Mouse (Mus musculus): Measurements from ENCODE around the gene Gna15. TPM values are rescaled to one million over a fixed set of nuclear protein-coding genes. Genes with fewer than 3 reads are reported as not detected.
A peak's percentile ranks its signal among the peaks of the same experiment; 100 is the strongest.

Gene Gna15
- polyA plus RNA-seq, 1 experiment from 2014 or later: 1.4 TPM

DNA sequence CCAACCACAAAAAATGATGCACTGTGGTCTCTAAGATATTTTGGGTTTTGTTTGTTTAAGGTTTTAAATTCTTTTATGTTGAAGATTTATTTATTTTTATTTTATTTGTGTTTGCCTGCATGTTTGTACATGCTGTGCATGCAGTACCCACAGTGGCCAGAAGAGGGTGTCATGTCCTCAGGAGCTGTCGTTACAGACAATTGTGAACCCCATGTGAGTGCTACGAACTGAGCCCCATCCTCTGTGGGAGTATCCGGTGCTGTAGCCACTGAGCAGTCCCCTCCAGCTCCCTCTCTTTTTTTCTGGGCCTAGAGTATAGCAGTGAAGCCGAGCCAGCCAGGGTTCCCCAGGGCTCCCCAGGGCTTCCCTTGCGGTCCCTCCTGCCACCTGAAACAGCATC, 29.2 kb upstream of the Gna15 start:
- Histone ChIP-seq H3K27me3 (no peaks in the 10 kb centered on the region), H3K9ac (replicated peaks) (no peak overlapping the region), H3K4me2 (no peak overlapping the region), H3K27ac (no peak overlapping the region), H3K4me1 (replicated peaks) (peaks cover 7% of the 10 kb centered on the region), H3K9me3 (peaks cover 6% of the 10 kb centered on the region; the same call in 1 of the 2 replicates), H3K4me3 (replicated peaks) (no peak overlapping the region), H3K36me3 (no peaks in the 10 kb centered on the region)
- WGBS: 89% methylated on average over 5 of the region's 5 CpGs
- ATAC-seq (ENCODE audit: insufficient number of reproducible peaks, insufficient read depth, low FRiP score, low TSS enrichment, low read depth): no peak

DNA sequence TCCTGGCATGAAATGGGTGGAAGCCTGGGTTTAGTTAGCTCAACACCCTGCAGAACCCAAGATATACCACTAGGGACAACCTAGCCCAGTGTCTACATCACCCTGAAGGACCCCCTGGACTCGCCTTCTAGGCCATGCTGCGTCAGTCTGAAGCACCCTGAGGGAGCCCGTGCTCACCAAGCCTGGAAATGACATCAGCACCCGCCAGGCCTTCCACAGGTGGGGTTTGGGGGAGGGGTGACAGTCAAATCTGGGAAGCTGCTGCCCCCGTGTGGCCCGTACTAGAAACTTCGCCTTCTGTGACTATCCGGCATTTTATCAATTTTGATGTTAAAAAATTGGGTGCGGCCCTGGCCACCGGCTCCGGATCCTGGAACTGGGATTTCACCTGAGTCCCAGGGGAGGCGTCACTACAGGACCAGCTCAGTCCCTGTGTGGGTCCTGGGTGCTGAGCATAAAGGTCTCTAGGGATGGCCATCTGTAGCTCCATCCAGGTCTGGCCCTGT, 27.6 kb upstream of the Gna15 start:
- no peaks in the 10 kb centered on the region for H3K36me3 ChIP-seq
- H3K27ac ChIP-seq: 0 out of 2 replicates have a peak overlapping the region, but pooled peaks have one; percentile 41
- H3K9me3 ChIP-seq: peaks cover 6% of the 10 kb centered on the region; the same call in 1 of the 2 replicates
- 5% methylated on average over 12 of the region's 12 CpGs for WGBS
- peak; percentile 80 for ATAC-seq (ENCODE audit: insufficient number of reproducible peaks, insufficient read depth, low FRiP score, low TSS enrichment, low read depth)
- H3K27me3 ChIP-seq: no peaks in the 10 kb centered on the region
- H3K9ac ChIP-seq (replicated peaks): no peak overlapping the region
- H3K4me3 ChIP-seq (replicated peaks): no peak overlapping the region
- peaks cover 7% of the 10 kb centered on the region for H3K4me1 ChIP-seq (replicated peaks)
- H3K4me2 ChIP-seq: peak overlapping the region; percentile 8; the same call in 1 of the 2 replicates

DNA sequence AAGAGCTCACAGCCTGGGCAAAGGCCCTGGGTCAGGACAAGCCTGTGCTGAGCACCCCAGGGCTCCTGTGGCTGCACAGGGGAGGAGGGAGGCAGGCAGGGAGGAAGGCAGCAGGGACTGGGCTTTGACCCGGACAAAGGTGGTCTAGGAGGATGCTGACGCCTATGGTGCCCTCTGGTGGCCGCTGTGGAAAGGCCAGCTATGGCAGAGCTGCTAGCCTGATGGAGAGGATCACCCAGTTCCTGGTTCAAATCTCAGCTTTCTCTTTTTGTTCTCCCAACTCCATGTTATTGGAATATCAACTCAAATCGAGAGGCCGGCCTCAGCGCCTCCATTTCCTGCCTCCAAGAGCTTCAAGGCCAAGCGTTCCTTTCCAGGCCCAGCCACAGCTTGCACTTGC, 26.2 kb upstream of the Gna15 start:
- H3K4me3 ChIP-seq (replicated peaks): no peak overlapping the region
- 0 out of 2 replicates have a peak, but pooled peaks cover 3% of the 10 kb centered on the region for H3K9me3 ChIP-seq
- H3K4me1 ChIP-seq (replicated peaks): peaks cover 11% of the 10 kb centered on the region
- no peaks in the 10 kb centered on the region for H3K27me3 ChIP-seq
- H3K36me3 ChIP-seq: no peaks in the 10 kb centered on the region
- no peak for ATAC-seq (ENCODE audit: insufficient number of reproducible peaks, insufficient read depth, low FRiP score, low TSS enrichment, low read depth)
- H3K4me2 ChIP-seq: no peak overlapping the region
- 11% methylated on average over 7 of the region's 7 CpGs for WGBS
- no peak overlapping the region for H3K27ac ChIP-seq
- no peak overlapping the region; the same call in 1 of the 2 replicates for H3K9ac ChIP-seq (replicated peaks)

GRCm38 (mm10) chr10:81548944-81549343, 24.9 kb upstream of the Gna15 start:
- no peak for ATAC-seq (ENCODE audit: insufficient number of reproducible peaks, insufficient read depth, low FRiP score, low TSS enrichment, low read depth)
- no peaks in the 10 kb centered on the region for H3K27me3 ChIP-seq
- 63% methylated on average over 5 of the region's 5 CpGs for WGBS

DNA sequence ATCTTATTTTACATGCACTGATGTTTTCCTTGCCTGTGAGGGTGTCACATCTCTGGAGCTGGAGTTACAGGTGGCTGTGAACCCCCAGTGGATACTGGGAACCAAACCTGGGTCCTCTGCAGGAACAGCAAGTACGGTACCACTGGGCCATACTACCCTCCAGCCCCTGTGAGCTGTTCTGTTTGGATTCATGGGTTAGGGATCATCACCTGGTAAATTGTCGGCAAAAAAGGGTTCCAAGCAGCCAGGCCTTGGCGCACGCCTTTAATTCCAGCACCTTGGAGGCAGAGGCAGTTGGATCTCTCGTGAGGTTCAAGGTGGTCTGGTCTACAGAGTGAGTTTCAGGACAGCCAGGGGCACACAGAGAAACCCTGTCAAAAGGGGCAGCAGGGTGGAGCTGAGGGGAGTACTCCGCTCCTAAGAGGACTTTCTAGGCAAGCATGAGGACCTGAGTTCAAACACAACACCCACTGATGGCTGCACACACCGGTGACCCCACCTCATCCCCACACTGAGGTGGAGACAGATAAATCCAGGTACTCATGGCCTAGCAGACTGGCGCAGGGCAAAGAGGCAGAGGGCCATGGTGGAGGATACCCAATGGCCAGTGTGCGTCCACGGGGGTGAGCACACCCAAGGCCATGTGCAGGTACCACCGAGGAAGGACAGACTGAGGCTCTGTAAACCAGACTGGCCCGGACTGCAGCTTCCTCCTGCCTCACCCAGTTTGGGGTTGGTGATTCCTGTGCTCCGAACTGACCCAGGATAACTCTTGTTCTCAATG, 23.0 kb upstream of the Gna15 start:
- no peak overlapping the region for H3K4me3 ChIP-seq (replicated peaks)
- H3K9ac ChIP-seq (replicated peaks): peak overlapping the region; percentile 28; the same call in 1 of the 2 replicates
- H3K27ac ChIP-seq: no peak overlapping the region
- no peak overlapping the region for H3K4me2 ChIP-seq
- ATAC-seq (ENCODE audit: insufficient number of reproducible peaks, insufficient read depth, low FRiP score, low TSS enrichment, low read depth): no peak
- H3K9me3 ChIP-seq: no peaks in the 10 kb centered on the region
- 93% methylated on average over 13 of the region's 13 CpGs for WGBS
- H3K36me3 ChIP-seq: 0 out of 2 replicates have a peak, but pooled peaks cover 7% of the 10 kb centered on the region
- peaks cover 33% of the 10 kb centered on the region for H3K4me1 ChIP-seq (replicated peaks)
- H3K27me3 ChIP-seq: no peaks in the 10 kb centered on the region

More at GRCm38 (mm10) chr10:81548944-81549343, 24.9 kb upstream of the Gna15 start:
- 0 out of 2 replicates have a peak, but pooled peaks cover 3% of the 10 kb centered on the region for H3K9me3 ChIP-seq
- no peak overlapping the region for H3K4me3 ChIP-seq (replicated peaks)
- H3K27ac ChIP-seq: no peak overlapping the region
- H3K36me3 ChIP-seq: no peaks in the 10 kb centered on the region
- no peak overlapping the region for H3K9ac ChIP-seq (replicated peaks)
- no peak overlapping the region for H3K4me2 ChIP-seq
- peaks cover 14% of the 10 kb centered on the region for H3K4me1 ChIP-seq (replicated peaks)

DNA sequence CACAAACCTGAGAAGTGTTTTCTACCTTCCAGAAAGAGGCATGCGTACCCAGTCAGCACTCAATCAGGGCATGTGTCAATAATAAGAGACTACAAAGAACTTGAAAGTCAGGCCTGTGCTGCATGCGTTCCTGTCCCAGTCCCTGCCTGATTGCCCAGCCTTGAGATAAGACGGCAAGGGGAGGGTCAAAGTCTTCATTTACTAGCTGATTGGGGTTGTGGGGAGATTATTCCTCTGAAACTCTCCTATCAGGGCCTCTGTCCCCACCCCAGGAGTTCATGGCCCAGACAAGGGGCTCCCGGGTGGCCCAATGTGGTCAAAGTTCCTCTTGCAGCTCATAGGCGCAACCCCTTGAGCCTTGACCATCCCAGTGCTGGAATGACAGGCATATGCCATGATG, 22.3 kb upstream of the Gna15 start:
- no peak overlapping the region for H3K4me3 ChIP-seq (replicated peaks)
- H3K4me2 ChIP-seq: no peak overlapping the region
- WGBS: 77% methylated on average over 5 of the region's 5 CpGs
- no peaks in the 10 kb centered on the region for H3K27me3 ChIP-seq
- peaks cover 12% of the 10 kb centered on the region; the same call in 1 of the 2 replicates for H3K36me3 ChIP-seq
- no peaks in the 10 kb centered on the region for H3K9me3 ChIP-seq
- ATAC-seq (ENCODE audit: insufficient number of reproducible peaks, insufficient read depth, low FRiP score, low TSS enrichment, low read depth): no peak
- H3K4me1 ChIP-seq (replicated peaks): peaks cover 32% of the 10 kb centered on the region
- peak overlapping the region; percentile 28; the same call in 1 of the 2 replicates for H3K9ac ChIP-seq (replicated peaks)
- no peak overlapping the region for H3K27ac ChIP-seq

DNA sequence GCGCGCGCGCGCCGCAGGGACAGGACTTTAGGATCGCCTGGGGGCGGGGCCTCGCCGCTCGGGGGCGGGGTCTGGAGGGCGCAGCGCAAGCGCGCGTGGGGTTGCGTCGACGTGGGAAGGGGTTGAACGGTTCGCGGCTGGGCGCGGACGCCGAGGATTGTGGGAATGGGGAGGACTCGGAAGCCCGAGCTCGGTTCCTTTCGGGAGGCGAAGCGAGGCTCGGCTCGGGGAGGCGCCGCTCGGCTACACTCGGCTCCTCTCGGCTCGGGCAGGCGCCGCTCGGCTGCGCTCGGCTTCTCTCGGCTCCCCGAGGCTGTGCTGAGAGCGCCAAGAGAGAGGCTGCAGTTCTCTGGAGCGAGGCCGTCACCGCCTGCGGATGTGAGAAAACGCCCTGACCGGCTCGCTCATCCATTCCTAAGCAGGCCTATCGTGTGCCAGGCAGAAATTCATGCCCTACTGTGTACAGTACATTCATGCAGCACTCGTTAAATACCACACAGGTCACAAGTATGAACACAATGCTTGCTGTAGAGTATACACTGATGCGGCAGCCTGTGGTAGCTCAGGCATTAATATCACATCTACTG, 21.2 kb upstream of the Gna15 start, which contains the start of gene Gna11:
Gene Gna11 (minus strand): TSS at position 30 of the 587 bp plus-strand sequence.
- peak within 1 kb of the TSS; percentile 93 for H3K4me2 ChIP-seq
- no peaks in the 10 kb centered on the region for H3K27me3 ChIP-seq
- H3K4me3 ChIP-seq (replicated peaks): peak within 1 kb of the TSS; percentile 97
- H3K9me3 ChIP-seq: no peaks in the 10 kb centered on the region
- WGBS: 2% methylated on average over 59 of the region's 59 CpGs
- H3K36me3 ChIP-seq: peaks cover 13% of the 10 kb centered on the region
- H3K4me1 ChIP-seq (replicated peaks): peaks cover 31% of the 10 kb centered on the region
- peak; percentile 92 for ATAC-seq (ENCODE audit: insufficient number of reproducible peaks, insufficient read depth, low FRiP score, low TSS enrichment, low read depth)
- H3K9ac ChIP-seq (replicated peaks): peak within 1 kb of the TSS; percentile 93
- H3K27ac ChIP-seq: peak within 1 kb of the TSS; percentile 80

DNA sequence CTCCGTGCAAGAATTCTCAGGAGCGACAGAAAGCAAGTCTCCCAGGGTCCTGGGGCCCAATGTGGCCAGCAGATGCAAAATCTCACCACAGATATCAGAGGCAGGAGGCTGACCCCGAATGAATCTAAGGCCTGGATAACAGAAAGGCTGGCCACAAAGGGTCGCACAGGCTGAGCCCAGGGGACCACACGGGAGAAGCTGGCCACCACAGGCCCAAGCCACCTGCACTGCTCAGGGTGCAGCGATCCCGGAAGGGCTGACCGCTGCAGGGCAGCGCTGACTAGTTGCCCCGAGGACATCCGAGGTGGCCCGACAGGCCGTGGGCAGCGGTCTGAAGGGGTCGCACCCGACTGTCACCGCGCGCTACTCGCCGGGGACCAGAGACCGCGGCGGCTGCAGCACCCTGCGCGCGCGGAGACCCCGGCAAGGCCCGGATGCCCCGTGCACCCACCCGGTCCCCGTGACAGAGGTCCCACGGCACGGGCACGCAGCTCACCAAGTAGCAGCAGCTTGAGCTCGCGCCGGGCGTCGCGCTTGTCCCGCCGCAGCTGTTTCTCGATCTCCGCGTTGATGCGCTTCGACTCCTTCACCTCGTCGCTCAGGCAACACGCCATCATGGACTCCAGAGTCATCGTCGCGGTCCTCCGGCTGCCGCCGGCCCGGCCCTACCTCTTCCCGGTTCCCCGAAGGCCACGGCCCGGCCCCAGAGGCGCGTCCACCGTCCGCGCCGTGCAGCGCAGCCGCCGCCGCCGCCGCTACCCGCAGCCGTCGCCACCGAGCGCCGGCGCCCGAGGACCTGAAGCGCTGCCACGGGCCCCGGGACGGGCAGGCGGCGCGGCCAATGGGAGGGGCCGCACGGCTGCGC, 20.5 kb upstream of the Gna15 start:
- Histone ChIP-seq H3K36me3 (peaks cover 21% of the 10 kb centered on the region), H3K9ac (replicated peaks) (peak overlapping the region; percentile 93), H3K9me3 (no peaks in the 10 kb centered on the region), H3K4me1 (replicated peaks) (peaks cover 31% of the 10 kb centered on the region), H3K27me3 (no peaks in the 10 kb centered on the region), H3K4me3 (replicated peaks) (peak overlapping the region; percentile 97), H3K4me2 (peak overlapping the region; percentile 93), H3K27ac (peak overlapping the region; percentile 78)
- peak; percentile 10 for ATAC-seq (ENCODE audit: insufficient number of reproducible peaks, insufficient read depth, low FRiP score, low TSS enrichment, low read depth)
- WGBS: 1% methylated on average over 85 of the region's 93 CpGs

GRCm38 (mm10) chr10:81543633-81544032, 19.6 kb upstream of the Gna15 start:
- H3K27me3 ChIP-seq: no peaks in the 10 kb centered on the region
- no peaks in the 10 kb centered on the region for H3K9me3 ChIP-seq
- H3K4me2 ChIP-seq: peak overlapping the region; percentile 93
- peaks cover 31% of the 10 kb centered on the region for H3K4me1 ChIP-seq (replicated peaks)
- 81% methylated on average over 1 of the region's 1 CpGs for WGBS
- peak overlapping the region; percentile 97 for H3K4me3 ChIP-seq (replicated peaks)
- H3K9ac ChIP-seq (replicated peaks): peak overlapping the region; percentile 93
- H3K27ac ChIP-seq: no peak overlapping the region
- ATAC-seq (ENCODE audit: insufficient number of reproducible peaks, insufficient read depth, low FRiP score, low TSS enrichment, low read depth): no peak
- peaks cover 28% of the 10 kb centered on the region for H3K36me3 ChIP-seq

- peaks cover 34% of the 10 kb centered on the region for H3K36me3 ChIP-seq
- WGBS: 65% methylated on average over 7 of the region's 7 CpGs
- no peaks in the 10 kb centered on the region for H3K27me3 ChIP-seq
- peak overlapping the region; percentile 97 for H3K4me3 ChIP-seq (replicated peaks)
- peak overlapping the region; percentile 93 for H3K9ac ChIP-seq (replicated peaks)
- H3K9me3 ChIP-seq: no peaks in the 10 kb centered on the region
- no peak for ATAC-seq (ENCODE audit: insufficient number of reproducible peaks, insufficient read depth, low FRiP score, low TSS enrichment, low read depth)
- peak overlapping the region; percentile 93 for H3K4me2 ChIP-seq
- H3K4me1 ChIP-seq (replicated peaks): peaks cover 31% of the 10 kb centered on the region
- no peak overlapping the region for H3K27ac ChIP-seq
Observed at GRCm38 (mm10) chr10:81542727-81543460, 18.9 kb upstream of the Gna15 start.

Measured in limb, embryonic 12.5 days (tissue).